Mouse (Mus musculus): Measurements from ENCODE around the gene Msh5. TPM values are rescaled to one million over a fixed set of nuclear protein-coding genes. Genes with fewer than 3 reads are reported as not detected.

Gene Msh5
- polyA plus RNA-seq, 1 experiment = 2.0 TPM

- WGBS = 69% methylated on average over 9 of the region's 9 CpGs
Measured at GRCm38 (mm10) chr17:35071454-35071853, 24.9 kb upstream of the Msh5 start.

GRCm38 (mm10) chr17:35070556-35071229 is 24.1 kb upstream of the Msh5 start:
- no peak for DNase-seq (ENCODE audit: low read depth, low spot score)
- 16% methylated on average over 6 of the region's 6 CpGs for WGBS

More at GRCm38 (mm10) chr17:35071454-35071853, 24.9 kb upstream of the Msh5 start:
- no peak for DNase-seq (ENCODE audit: low read depth, low spot score)

GRCm38 (mm10) chr17:35068213-35068914 is 21.8 kb upstream of the Msh5 start:
- no peak for DNase-seq (ENCODE audit: low read depth, low spot score)

GRCm38 (mm10) chr17:35066084-35066483 is 19.5 kb upstream of the Msh5 start, which contains the start of gene Mpig6b:
TSS of gene Mpig6b (minus strand) at chr17:35066184.
- WGBS = 89% methylated on average over 10 of the region's 10 CpGs
- no peak for DNase-seq (ENCODE audit: low read depth, low spot score)

More at GRCm38 (mm10) chr17:35068213-35068914, 21.8 kb upstream of the Msh5 start:
- WGBS = 30% methylated on average over 17 of the region's 17 CpGs

- 12% methylated on average over 48 of the region's 48 CpGs for WGBS
Measured at GRCm38 (mm10) chr17:35064951-35065947, 18.7 kb upstream of the Msh5 start, which contains the start of gene Ly6g6c. TSS of gene Ly6g6c (plus strand) at chr17:35065388.

GRCm38 (mm10) chr17:35064378-35064877 is 17.9 kb upstream of the Msh5 start:
- no peak for DNase-seq (ENCODE audit: low read depth, low spot score)
- 33% methylated on average over 10 of the region's 10 CpGs for WGBS

More at GRCm38 (mm10) chr17:35064951-35065947, 18.7 kb upstream of the Msh5 start, which contains the start of gene Ly6g6c:
- DNase-seq (ENCODE audit: low read depth, low spot score) = no peak

GRCm38 (mm10) chr17:35063466-35063865 is 16.9 kb upstream of the Msh5 start:
- no peak for DNase-seq (ENCODE audit: low read depth, low spot score)
- WGBS = 79% methylated on average over 3 of the region's 3 CpGs

GRCm38 (mm10) chr17:35061299-35061698 is 14.8 kb upstream of the Msh5 start:
- 55% methylated on average over 8 of the region's 8 CpGs for WGBS

GRCm38 (mm10) chr17:35060737-35061297 is 14.3 kb upstream of the Msh5 start:
- 59% methylated on average over 22 of the region's 22 CpGs for WGBS
- no peak for DNase-seq (ENCODE audit: low read depth, low spot score)

More at GRCm38 (mm10) chr17:35061299-35061698, 14.8 kb upstream of the Msh5 start:
- DNase-seq (ENCODE audit: low read depth, low spot score) = no peak

GRCm38 (mm10) chr17:35060071-35060470 is 13.5 kb upstream of the Msh5 start:
- 27% methylated on average over 14 of the region's 14 CpGs for WGBS

GRCm38 (mm10) chr17:35058911-35059892 is 12.7 kb upstream of the Msh5 start, which contains the start of gene Ddah2:
TSS of gene Ddah2 (plus strand) at chr17:35059035.
- WGBS = under 1% methylated on average over 57 of the region's 57 CpGs
- no peak for DNase-seq (ENCODE audit: low read depth, low spot score)

More at GRCm38 (mm10) chr17:35060071-35060470, 13.5 kb upstream of the Msh5 start:
- no peak for DNase-seq (ENCODE audit: low read depth, low spot score)

- WGBS = 51% methylated on average over 9 of the region's 9 CpGs
- no peak for DNase-seq (ENCODE audit: low read depth, low spot score)
Measured at GRCm38 (mm10) chr17:35058316-35058715, 11.8 kb upstream of the Msh5 start.

GRCm38 (mm10) chr17:35057090-35057489 is 10.5 kb upstream of the Msh5 start:
- whole genome bisulfite sequencing = 74% methylated on average over 3 of the region's 3 CpGs
- no peak for DNase-seq (ENCODE audit: low read depth, low spot score)

- 81% methylated on average over 7 of the region's 7 CpGs for WGBS
- DNase-seq (ENCODE audit: low read depth, low spot score) = no peak
Measured at GRCm38 (mm10) chr17:35055691-35056495, 9.3 kb upstream of the Msh5 start.

- WGBS = 76% methylated on average over 12 of the region's 12 CpGs
- no peak for DNase-seq (ENCODE audit: low read depth, low spot score)
Measured at GRCm38 (mm10) chr17:35052271-35052798, 5.8 kb upstream of the Msh5 start.

GRCm38 (mm10) chr17:35051156-35052086 is 4.9 kb upstream of the Msh5 start:
- DNase-seq (ENCODE audit: low read depth, low spot score) = no peak
- under 1% methylated on average over 21 of the region's 21 CpGs for WGBS

Data from large intestine, adult 2 months (tissue).